Mouse (Mus musculus): ENCODE data around the gene Med13l. TPM values are rescaled to one million over a fixed set of nuclear protein-coding genes. Genes with fewer than 3 reads are reported as not detected.
A peak's percentile ranks its signal among the peaks of the same experiment; 100 is the strongest.

Gene Med13l
- polyA plus RNA-seq, 1 experiment from 2014 or later, result 12.9 TPM

DNA sequence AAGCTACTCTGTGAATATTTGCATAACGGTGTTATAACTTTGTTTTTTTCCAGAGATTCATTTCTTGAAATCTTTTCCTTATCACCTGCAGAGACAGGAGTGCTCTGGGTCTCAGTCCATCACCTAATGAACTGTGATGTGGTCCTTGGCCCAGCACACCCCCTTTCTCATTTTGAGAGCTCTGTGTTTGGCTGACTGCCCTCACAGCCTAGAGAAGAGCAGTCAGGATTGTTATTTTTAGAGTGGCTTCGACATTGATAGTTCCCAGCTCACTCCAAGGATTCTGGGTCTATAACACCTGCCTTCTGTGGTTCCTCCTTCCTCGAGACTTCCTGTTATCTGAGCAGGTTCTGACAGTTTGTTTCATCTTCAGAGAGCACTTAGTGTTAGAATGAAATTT lies 113.8 kb downstream of the Med13l start:
- Histone ChIP-seq H3K36me3 (no peaks in the 10 kb centered on the region), H3K9ac (no peak overlapping the region), H3K4me3 (no peak overlapping the region), H3K4me1 (replicated peaks) (peaks cover 94% of the 10 kb centered on the region), H3K27ac (replicated peaks) (peak overlapping the region; percentile 59), H3K9me3 (no peaks in the 10 kb centered on the region), H3K27me3 (no peaks in the 10 kb centered on the region), H3K4me2 (no peak overlapping the region)
- 48% methylated on average over 3 of the region's 3 CpGs for WGBS
- ATAC-seq (ENCODE audit: low read depth), result no peak

DNA sequence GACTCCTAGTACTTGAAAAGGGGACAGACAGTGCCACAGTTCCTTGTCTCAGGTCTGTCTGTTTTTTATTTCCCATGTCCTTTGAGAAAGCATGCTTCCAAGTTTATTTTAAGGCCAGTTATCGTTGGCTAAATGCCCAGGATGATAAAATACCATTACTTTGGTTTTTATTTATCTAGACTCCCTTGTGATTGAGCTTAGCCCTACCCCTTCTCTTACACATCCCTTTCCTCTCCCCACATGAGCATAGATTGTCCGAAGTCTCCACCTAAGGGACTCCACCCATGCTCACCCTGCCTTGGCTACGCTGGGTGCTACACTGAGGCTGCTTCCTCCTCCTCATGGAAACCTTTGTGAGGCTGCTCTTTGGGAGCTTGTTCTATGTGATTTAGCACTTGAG lies 115.2 kb downstream of the Med13l start:
- Histone ChIP-seq H3K4me3 (no peak overlapping the region), H3K4me2 (no peak overlapping the region), H3K27me3 (no peaks in the 10 kb centered on the region), H3K4me1 (replicated peaks) (peaks cover 91% of the 10 kb centered on the region), H3K36me3 (peaks cover under 1% of the 10 kb centered on the region; the same call in 1 of the 2 replicates), H3K27ac (replicated peaks) (no peak overlapping the region), H3K9me3 (no peaks in the 10 kb centered on the region), H3K9ac (no peak overlapping the region)
- ATAC-seq (ENCODE audit: low read depth), result no peak
- WGBS, result 76% methylated on average over 3 of the region's 3 CpGs

DNA sequence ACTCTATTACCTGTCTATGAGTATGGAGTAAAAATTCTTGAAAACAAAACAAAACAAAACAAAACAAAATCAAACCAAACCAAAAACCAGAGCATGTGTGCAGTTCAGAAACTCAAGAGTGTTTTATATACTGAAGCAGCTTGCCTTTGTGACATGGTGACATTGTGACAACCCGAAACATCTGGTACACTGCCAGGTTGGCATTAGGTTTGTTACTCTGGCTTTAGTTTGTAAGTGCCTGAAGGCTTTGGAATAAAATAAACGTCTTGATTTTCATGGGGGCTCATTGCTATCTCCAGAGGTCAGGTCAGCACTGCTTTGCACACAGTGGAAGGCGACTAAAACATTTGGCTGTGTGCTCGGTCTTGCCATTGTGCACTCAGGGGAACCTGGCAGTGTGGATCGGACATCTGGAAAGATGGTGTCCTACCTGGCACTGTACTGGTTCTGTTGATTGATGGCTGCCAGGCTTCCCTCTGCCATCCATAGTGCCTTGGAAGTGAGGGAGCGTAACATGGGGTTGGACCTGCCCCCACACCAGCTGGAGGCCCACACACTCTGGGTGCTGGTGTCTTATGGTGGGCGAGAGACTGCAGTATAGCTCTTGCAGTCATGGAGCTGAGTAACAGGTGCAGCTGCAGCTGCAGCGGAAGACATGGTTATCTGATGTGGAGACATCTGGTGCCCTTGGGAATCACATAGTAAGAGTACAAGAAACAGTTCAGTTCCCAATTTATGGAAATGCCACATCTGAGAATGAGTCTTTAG lies 115.9 kb downstream of the Med13l start:
- no peak overlapping the region for H3K4me3 ChIP-seq
- no peak overlapping the region for H3K27ac ChIP-seq (replicated peaks)
- H3K9ac ChIP-seq, result no peak overlapping the region
- no peak overlapping the region for H3K4me2 ChIP-seq
- H3K36me3 ChIP-seq, result peaks cover 6% of the 10 kb centered on the region
- H3K4me1 ChIP-seq (replicated peaks), result peaks cover 84% of the 10 kb centered on the region
- ATAC-seq (ENCODE audit: low read depth), result no peak
- no peaks in the 10 kb centered on the region for H3K9me3 ChIP-seq
- WGBS, result 77% methylated on average over 8 of the region's 8 CpGs
- no peaks in the 10 kb centered on the region for H3K27me3 ChIP-seq

DNA sequence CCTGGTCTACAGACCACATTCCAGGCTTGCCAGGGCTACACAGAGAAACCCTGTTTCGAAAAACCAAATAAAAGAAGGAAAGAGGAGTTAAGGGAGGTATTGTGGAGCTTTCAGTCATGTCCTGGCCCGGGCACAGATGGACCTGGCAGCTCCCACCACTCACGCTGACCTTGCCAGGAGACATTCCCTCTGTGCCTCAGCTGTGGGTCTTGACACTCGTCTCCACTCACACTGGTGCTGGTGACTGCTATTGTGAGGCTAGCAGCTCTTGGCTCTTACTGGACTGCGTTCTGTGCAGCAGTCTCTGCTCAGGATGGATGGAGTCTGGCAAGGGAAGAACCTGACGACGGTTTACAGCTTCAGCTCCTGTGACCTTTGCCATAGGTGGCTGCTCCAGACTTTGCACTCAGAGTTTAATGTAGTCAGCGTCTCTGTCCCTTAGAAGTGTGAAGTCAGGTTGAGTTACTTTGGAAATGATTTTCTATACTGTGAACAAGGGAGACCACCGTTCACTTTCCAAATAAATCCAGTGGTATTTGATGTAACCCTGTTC lies 118.9 kb downstream of the Med13l start:
- no peak overlapping the region for H3K4me3 ChIP-seq
- H3K9ac ChIP-seq, result no peak overlapping the region
- no peaks in the 10 kb centered on the region for H3K9me3 ChIP-seq
- 68% methylated on average over 9 of the region's 9 CpGs for WGBS
- no peak for ATAC-seq (ENCODE audit: low read depth)
- no peaks in the 10 kb centered on the region for H3K27me3 ChIP-seq
- H3K4me2 ChIP-seq, result no peak overlapping the region
- H3K4me1 ChIP-seq (replicated peaks), result peaks cover 54% of the 10 kb centered on the region
- H3K27ac ChIP-seq (replicated peaks), result no peak overlapping the region; the same call in 1 of the 2 replicates
- H3K36me3 ChIP-seq, result peaks cover 14% of the 10 kb centered on the region

DNA sequence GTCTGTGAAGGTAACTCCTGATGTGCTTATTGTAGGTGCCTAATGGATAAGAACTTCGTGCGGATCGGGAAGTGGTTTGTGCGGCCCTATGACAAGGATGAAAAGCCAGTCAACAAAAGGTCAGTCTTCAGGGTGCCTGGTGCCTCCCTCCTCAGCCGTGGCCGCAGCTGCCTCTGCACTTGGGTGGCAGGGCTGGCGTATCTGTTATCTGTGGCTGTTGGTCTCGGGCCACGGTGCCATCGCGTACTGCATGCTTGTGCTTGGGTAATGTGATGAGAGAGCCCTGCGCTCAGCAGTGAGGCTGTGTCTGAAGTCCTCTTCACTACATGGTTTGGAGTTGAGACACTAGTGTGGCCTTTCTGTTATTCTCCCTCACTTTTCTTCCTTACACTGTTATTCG lies 120.4 kb downstream of the Med13l start:
- ATAC-seq (ENCODE audit: low read depth), result no peak
- Histone ChIP-seq H3K27me3 (no peaks in the 10 kb centered on the region), H3K4me2 (no peak overlapping the region), H3K9ac (no peak overlapping the region), H3K27ac (replicated peaks) (no peak overlapping the region), H3K4me1 (replicated peaks) (peaks cover 50% of the 10 kb centered on the region), H3K4me3 (no peak overlapping the region), H3K9me3 (no peaks in the 10 kb centered on the region), H3K36me3 (peaks cover 14% of the 10 kb centered on the region)
- 89% methylated on average over 13 of the region's 13 CpGs for WGBS

DNA sequence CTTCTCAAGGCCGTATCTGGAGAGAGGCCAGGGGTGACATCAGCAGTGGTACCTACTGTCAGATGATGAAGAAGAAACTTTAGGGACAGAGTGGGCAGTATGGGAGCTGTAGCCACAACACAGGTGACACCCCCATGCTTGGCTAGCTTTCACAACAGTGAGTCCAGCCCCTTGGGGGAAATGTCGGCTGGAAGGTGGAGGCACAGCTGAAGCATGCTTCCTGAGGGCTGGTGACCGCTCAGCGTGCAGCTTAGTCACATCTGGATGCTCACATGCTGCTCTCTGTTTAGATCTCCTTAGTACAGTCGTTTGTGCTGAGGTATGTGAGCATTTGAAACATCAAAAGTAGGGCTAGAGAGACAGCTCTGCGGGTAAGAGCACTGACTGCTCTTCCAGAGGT lies 121.5 kb downstream of the Med13l start:
- H3K9ac ChIP-seq, result no peak overlapping the region
- 84% methylated on average over 6 of the region's 6 CpGs for WGBS
- no peak overlapping the region for H3K4me2 ChIP-seq
- H3K27me3 ChIP-seq, result no peaks in the 10 kb centered on the region
- no peak overlapping the region for H3K4me3 ChIP-seq
- no peaks in the 10 kb centered on the region for H3K9me3 ChIP-seq
- H3K36me3 ChIP-seq, result peaks cover 14% of the 10 kb centered on the region
- H3K27ac ChIP-seq (replicated peaks), result no peak overlapping the region
- ATAC-seq (ENCODE audit: low read depth), result no peak
- peaks cover 49% of the 10 kb centered on the region for H3K4me1 ChIP-seq (replicated peaks)

DNA sequence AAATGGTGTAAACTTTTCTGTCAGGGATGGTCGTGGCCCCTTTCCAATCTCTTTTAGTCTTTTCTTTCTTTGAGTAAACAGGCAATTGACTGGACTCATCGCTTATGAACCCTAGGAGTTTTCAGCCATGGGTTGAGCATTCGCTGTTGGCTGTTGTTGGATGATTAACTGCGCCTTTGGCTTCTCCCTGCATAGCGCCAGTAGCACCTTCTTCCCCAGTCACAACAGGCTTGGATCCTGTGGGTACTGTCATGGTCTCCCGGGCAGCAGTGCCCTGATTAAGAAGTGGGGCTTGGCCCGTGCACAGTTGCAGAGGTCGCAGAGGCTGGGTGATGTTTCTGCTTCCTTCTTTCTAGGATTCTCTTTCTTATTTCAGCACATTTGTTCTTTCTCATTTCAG lies 124.7 kb downstream of the Med13l start:
- H3K4me2 ChIP-seq, result no peak overlapping the region
- 64% methylated on average over 8 of the region's 8 CpGs for WGBS
- no peak for ATAC-seq (ENCODE audit: low read depth)

DNA sequence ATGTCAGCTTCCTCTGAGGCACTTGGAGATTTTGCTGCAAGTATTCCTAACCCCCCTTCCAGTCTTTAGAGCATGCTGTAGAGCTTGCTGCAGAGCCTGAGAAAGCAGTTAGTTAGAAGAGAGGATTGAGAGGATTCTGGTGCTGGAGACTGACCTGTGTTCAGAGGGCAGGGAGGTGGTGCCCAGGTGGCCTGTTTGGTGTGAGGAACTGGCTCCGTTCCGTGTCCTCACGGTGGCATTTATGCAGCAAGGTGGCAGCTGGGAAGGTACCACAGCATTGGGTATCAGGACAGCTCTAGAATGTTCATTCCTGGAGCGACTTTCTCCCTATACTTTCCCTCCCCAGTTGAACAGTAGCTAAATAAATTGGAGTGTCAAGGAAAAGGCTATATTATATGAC lies 125.5 kb downstream of the Med13l start:
- Histone ChIP-seq H3K36me3 (peaks cover 11% of the 10 kb centered on the region), H3K4me2 (no peak overlapping the region), H3K9me3 (no peaks in the 10 kb centered on the region), H3K4me3 (no peak overlapping the region), H3K4me1 (replicated peaks) (peaks cover 42% of the 10 kb centered on the region), H3K27ac (replicated peaks) (no peak overlapping the region), H3K9ac (no peak overlapping the region), H3K27me3 (no peaks in the 10 kb centered on the region)
- WGBS, result 91% methylated on average over 4 of the region's 4 CpGs
- ATAC-seq (ENCODE audit: low read depth), result no peak

More for the DNA sequence above, 124.7 kb downstream of the Med13l start:
- no peak overlapping the region for H3K27ac ChIP-seq (replicated peaks)
- H3K9me3 ChIP-seq, result no peaks in the 10 kb centered on the region
- no peaks in the 10 kb centered on the region for H3K27me3 ChIP-seq
- peaks cover 14% of the 10 kb centered on the region for H3K36me3 ChIP-seq
- H3K4me1 ChIP-seq (replicated peaks), result peaks cover 42% of the 10 kb centered on the region
- H3K4me3 ChIP-seq, result no peak overlapping the region
- no peak overlapping the region for H3K9ac ChIP-seq

DNA sequence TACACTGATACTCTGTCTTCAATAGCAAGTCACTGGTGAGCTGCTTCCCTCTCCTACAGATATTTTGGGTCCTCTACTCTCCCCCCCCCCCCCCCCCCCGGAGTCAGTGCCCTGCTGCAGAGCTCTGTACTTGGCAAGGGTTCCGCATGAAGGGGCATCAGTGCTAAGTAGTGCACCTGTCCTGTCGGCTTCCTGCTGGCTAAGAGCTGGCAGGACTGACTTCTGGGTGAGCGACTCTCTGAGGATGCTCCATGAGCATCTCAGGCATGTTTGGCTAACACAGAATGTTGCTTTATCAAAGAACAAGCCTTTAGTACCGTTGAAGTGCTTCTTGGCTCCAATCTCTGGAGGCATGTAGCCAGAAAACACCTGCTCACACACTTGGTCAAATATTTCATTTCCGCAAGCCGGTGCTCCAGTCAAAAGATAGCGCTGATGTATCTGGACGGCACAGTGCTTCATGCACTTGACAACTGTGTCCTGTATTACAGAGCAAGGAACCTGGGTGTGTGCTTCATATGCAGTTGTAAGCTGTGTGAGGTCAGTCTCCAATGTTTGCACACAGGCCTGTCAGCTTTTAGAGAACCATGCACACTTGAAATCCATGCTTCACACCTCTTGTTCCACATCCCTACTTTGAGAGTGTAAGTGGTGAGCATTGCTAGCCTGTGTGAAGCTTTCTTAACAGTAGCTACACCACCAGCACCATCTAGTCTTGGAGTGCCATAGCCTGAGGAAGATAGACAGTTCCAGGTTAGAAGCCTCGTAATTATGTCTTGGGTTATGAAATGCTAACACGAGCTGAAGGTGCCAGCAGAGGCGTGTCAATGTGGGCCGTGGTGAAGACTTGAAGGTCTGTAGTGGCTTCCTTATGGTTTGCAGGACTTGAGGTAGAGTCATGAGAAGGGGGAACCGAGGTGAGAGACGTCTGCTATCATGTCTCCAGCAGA lies 128.7 kb downstream of the Med13l start:
- Histone ChIP-seq H3K4me1 (replicated peaks) (peaks cover 56% of the 10 kb centered on the region), H3K27me3 (no peaks in the 10 kb centered on the region)
- 85% methylated on average over 15 of the region's 15 CpGs for WGBS

DNA sequence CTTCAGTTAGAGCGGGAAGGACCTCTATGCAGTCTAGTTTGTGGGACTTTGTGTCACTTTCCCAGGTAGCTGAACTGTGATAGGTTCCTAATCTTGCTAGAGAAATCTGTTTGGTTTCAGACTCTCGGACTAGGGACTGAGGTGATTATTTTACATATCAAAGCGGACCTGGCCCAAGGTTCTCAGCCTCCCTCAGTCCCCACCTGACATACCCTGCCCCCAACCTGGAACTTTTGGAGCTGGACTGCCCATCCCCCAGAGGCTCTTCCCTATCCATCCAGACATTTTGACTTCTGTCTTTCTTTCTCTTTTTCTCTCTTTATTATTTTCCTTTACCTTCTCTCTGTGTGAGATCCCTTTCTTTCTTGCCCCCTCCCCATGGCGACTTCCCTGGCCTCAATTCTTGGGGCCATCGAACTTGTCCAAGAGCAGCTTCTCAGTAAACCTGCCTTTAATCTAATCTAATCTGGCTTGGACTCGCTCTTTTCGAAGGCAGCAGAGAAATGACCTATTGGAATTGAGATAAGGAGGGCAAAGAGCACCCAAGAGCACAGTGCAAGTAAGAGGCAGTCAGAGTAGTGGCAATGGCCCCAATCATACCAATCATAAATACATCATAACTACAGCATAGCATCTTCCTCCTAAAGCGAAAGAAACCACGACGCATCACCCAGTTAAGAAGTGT lies 130.7 kb downstream of the Med13l start:
- Histone ChIP-seq H3K36me3 (no peaks in the 10 kb centered on the region), H3K4me2 (no peak overlapping the region), H3K9ac (no peak overlapping the region), H3K4me1 (replicated peaks) (peaks cover 61% of the 10 kb centered on the region), H3K27me3 (no peaks in the 10 kb centered on the region), H3K9me3 (no peaks in the 10 kb centered on the region), H3K27ac (replicated peaks) (no peak overlapping the region), H3K4me3 (no peak overlapping the region)
- WGBS, result 86% methylated on average over 10 of the region's 10 CpGs
- ATAC-seq (ENCODE audit: low read depth), result no peak

More for the DNA sequence above, 128.7 kb downstream of the Med13l start:
- Histone ChIP-seq H3K27ac (replicated peaks) (no peak overlapping the region), H3K36me3 (no peaks in the 10 kb centered on the region), H3K4me2 (no peak overlapping the region), H3K9ac (no peak overlapping the region), H3K9me3 (no peaks in the 10 kb centered on the region), H3K4me3 (no peak overlapping the region)
- no peak for ATAC-seq (ENCODE audit: low read depth)

DNA sequence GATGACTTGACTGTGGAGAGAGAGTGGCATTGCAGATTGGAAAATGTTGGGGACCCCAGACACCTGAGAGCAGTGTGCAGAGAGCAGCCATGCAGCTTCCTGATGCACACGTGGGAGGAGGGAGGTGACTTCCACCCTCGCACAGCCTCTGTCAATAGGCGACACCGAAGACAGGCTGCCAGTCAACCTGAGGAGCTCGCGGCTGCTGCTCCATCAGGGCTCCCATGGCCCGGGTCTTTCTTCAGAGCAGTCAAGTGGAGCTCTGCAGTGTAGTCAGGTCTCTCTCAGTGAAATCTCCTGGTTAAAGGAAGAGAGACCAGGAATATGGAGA lies 131.2 kb downstream of the Med13l start:
- WGBS, result 61% methylated on average over 7 of the region's 7 CpGs
- Histone ChIP-seq H3K4me2 (no peak overlapping the region), H3K4me1 (replicated peaks) (peaks cover 62% of the 10 kb centered on the region), H3K36me3 (no peaks in the 10 kb centered on the region), H3K27me3 (no peaks in the 10 kb centered on the region), H3K27ac (replicated peaks) (no peak overlapping the region), H3K9me3 (no peaks in the 10 kb centered on the region), H3K9ac (no peak overlapping the region), H3K4me3 (no peak overlapping the region)
- no peak; the same call in 1 of the 2 replicates for ATAC-seq (ENCODE audit: low read depth)

DNA sequence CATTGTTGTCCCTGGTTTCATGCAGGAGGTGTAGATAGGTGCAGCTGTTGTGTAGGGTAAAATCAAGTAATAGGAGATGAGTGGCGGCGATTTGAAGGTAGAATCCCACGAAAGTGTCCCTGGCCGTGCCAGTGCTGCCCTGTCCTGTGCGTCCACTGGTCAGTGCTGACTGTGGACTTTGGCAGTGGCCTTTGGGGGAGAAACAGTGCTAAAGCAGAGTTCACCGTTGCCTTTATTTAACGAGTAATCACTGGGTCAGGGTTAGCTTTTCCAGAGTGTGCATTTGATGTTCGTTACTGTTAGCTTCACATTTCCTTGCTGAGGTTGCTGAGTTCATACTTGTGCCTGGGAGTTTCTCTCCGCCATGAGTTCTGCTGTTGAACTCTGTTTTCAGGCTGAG lies 133.5 kb downstream of the Med13l start:
- no peak overlapping the region for H3K9ac ChIP-seq
- WGBS, result 92% methylated on average over 9 of the region's 9 CpGs
- H3K27ac ChIP-seq (replicated peaks), result no peak overlapping the region
- H3K27me3 ChIP-seq, result no peaks in the 10 kb centered on the region
- H3K36me3 ChIP-seq, result no peaks in the 10 kb centered on the region
- no peak overlapping the region for H3K4me3 ChIP-seq
- H3K9me3 ChIP-seq, result no peaks in the 10 kb centered on the region
- H3K4me1 ChIP-seq (replicated peaks), result peaks cover 48% of the 10 kb centered on the region
- no peak for ATAC-seq (ENCODE audit: low read depth)
- H3K4me2 ChIP-seq, result no peak overlapping the region
